Mouse (Mus musculus): ENCODE results near the gene Kit. TPM values are rescaled to one million over a fixed set of nuclear protein-coding genes. Genes with fewer than 3 reads are reported as not detected.
A peak's percentile ranks its signal among the peaks of the same experiment; 100 is the strongest.

The Kit gene
- polyA plus RNA-seq, 1 experiment from 2014 or later, result 56.6 TPM

GRCm38 (mm10) chr5:75557636-75558035 lies 17.1 kb upstream of the Kit start:
- Histone ChIP-seq H3K4me3 (replicated peaks; ENCODE audit: low read length) (no peak overlapping the region), H3K27me3 (ENCODE audit: control insufficient read depth, insufficient read depth, low read length) (no peaks in the 10 kb centered on the region), H3K9ac (no peak overlapping the region), H3K4me1 (replicated peaks; ENCODE audit: control insufficient read depth, insufficient read depth, low read length) (no peaks in the 10 kb centered on the region), H3K9me3 (ENCODE audit: control insufficient read depth, low read length) (no peaks in the 10 kb centered on the region), H3K27ac (no peak overlapping the region), H3K36me3 (replicated peaks; ENCODE audit: control insufficient read depth, insufficient read depth) (no peaks in the 10 kb centered on the region), H3K4me2 (replicated peaks) (no peak overlapping the region)
- ATAC-seq (ENCODE audit: low FRiP score) (no peak), DNase-seq (ENCODE audit: low spot score) (no peak)
- WGBS, result 47% methylated on average over 11 of the region's 11 CpGs

- Histone ChIP-seq H3K27ac (no peak overlapping the region), H3K27me3 (ENCODE audit: control insufficient read depth, insufficient read depth, low read length) (no peaks in the 10 kb centered on the region), H3K4me1 (replicated peaks; ENCODE audit: control insufficient read depth, insufficient read depth, low read length) (no peaks in the 10 kb centered on the region), H3K4me3 (replicated peaks; ENCODE audit: low read length) (no peak overlapping the region), H3K36me3 (replicated peaks; ENCODE audit: control insufficient read depth, insufficient read depth) (no peaks in the 10 kb centered on the region), H3K4me2 (replicated peaks) (no peak overlapping the region), H3K9ac (no peak overlapping the region), H3K9me3 (ENCODE audit: control insufficient read depth, low read length) (no peaks in the 10 kb centered on the region)
- WGBS, result 86% methylated on average over 6 of the region's 6 CpGs
- DNase-seq (ENCODE audit: low spot score) (no peak), ATAC-seq (ENCODE audit: low FRiP score) (no peak)
These were observed 15.4 kb upstream of the Kit start for GRCm38 (mm10) chr5:75559291-75559690.

GRCm38 (mm10) chr5:75561231-75561630 lies 13.5 kb upstream of the Kit start:
- DNase-seq (ENCODE audit: low spot score) (no peak), ATAC-seq (ENCODE audit: low FRiP score) (no peak)

GRCm38 (mm10) chr5:75574151-75574851 lies 415 bp upstream of the Kit start:
- Histone ChIP-seq H3K36me3 (replicated peaks; ENCODE audit: control insufficient read depth, insufficient read depth) (no peaks in the 10 kb centered on the region), H3K27me3 (ENCODE audit: control insufficient read depth, insufficient read depth, low read length) (0 out of 2 replicates have a peak, but pooled peaks cover 3% of the 10 kb centered on the region), H3K4me1 (replicated peaks; ENCODE audit: control insufficient read depth, insufficient read depth, low read length) (peaks cover 26% of the 10 kb centered on the region), H3K9ac (peak overlapping the region; percentile 93), H3K9me3 (ENCODE audit: control insufficient read depth, low read length) (no peaks in the 10 kb centered on the region), H3K4me2 (replicated peaks) (peak overlapping the region; percentile 95), H3K4me3 (replicated peaks; ENCODE audit: low read length) (peak overlapping the region; percentile 88), H3K27ac (peak overlapping the region; percentile 61; the same call in 1 of the 2 replicates)
- 3% methylated on average over 27 of the region's 27 CpGs for WGBS
- DNase-seq (ENCODE audit: low spot score) (peak; percentile 39), ATAC-seq (ENCODE audit: low FRiP score) (peak; percentile 1; the same call in 1 of the 2 replicates)

More at GRCm38 (mm10) chr5:75561231-75561630, 13.5 kb upstream of the Kit start:
- Histone ChIP-seq H3K4me1 (replicated peaks; ENCODE audit: control insufficient read depth, insufficient read depth, low read length) (no peaks in the 10 kb centered on the region), H3K9ac (no peak overlapping the region), H3K4me2 (replicated peaks) (no peak overlapping the region), H3K4me3 (replicated peaks; ENCODE audit: low read length) (no peak overlapping the region), H3K27me3 (ENCODE audit: control insufficient read depth, insufficient read depth, low read length) (no peaks in the 10 kb centered on the region), H3K36me3 (replicated peaks; ENCODE audit: control insufficient read depth, insufficient read depth) (no peaks in the 10 kb centered on the region), H3K27ac (no peak overlapping the region), H3K9me3 (ENCODE audit: control insufficient read depth, low read length) (no peaks in the 10 kb centered on the region)
- WGBS, result 97% methylated on average over 2 of the region's 2 CpGs

GRCm38 (mm10) chr5:75575567-75576515 lies 1.1 kb downstream of the Kit start:
- peak overlapping the region; percentile 88 for H3K27ac ChIP-seq
- no peaks in the 10 kb centered on the region for H3K9me3 ChIP-seq (ENCODE audit: control insufficient read depth, low read length)
- H3K36me3 ChIP-seq (replicated peaks; ENCODE audit: control insufficient read depth, insufficient read depth), result no peaks in the 10 kb centered on the region
- peak overlapping the region; percentile 88 for H3K4me3 ChIP-seq (replicated peaks; ENCODE audit: low read length)
- ATAC-seq (ENCODE audit: low FRiP score) (peak; percentile 84), DNase-seq (ENCODE audit: low spot score) (peak; percentile 79)
- H3K9ac ChIP-seq, result peak overlapping the region; percentile 93
- WGBS, result under 1% methylated on average over 53 of the region's 53 CpGs
- peak overlapping the region; percentile 95 for H3K4me2 ChIP-seq (replicated peaks)
- H3K27me3 ChIP-seq (ENCODE audit: control insufficient read depth, insufficient read depth, low read length), result 0 out of 2 replicates have a peak, but pooled peaks cover 3% of the 10 kb centered on the region
- H3K4me1 ChIP-seq (replicated peaks; ENCODE audit: control insufficient read depth, insufficient read depth, low read length), result peaks cover 26% of the 10 kb centered on the region

- 19% methylated on average over 6 of the region's 6 CpGs for WGBS
- Histone ChIP-seq H3K9ac (peak overlapping the region; percentile 93), H3K4me1 (replicated peaks; ENCODE audit: control insufficient read depth, insufficient read depth, low read length) (peaks cover 26% of the 10 kb centered on the region), H3K4me3 (replicated peaks; ENCODE audit: low read length) (peak overlapping the region; percentile 88), H3K36me3 (replicated peaks; ENCODE audit: control insufficient read depth, insufficient read depth) (no peaks in the 10 kb centered on the region), H3K9me3 (ENCODE audit: control insufficient read depth, low read length) (no peaks in the 10 kb centered on the region), H3K27me3 (ENCODE audit: control insufficient read depth, insufficient read depth, low read length) (0 out of 2 replicates have a peak, but pooled peaks cover 3% of the 10 kb centered on the region), H3K27ac (peak overlapping the region; percentile 88), H3K4me2 (replicated peaks) (peak overlapping the region; percentile 95)
- no peak for ATAC-seq (ENCODE audit: low FRiP score)
- DNase-seq (ENCODE audit: low spot score), result no peak
These were observed 2.0 kb downstream of the Kit start for GRCm38 (mm10) chr5:75576741-75577140.

GRCm38 (mm10) chr5:75578141-75578540 lies 3.4 kb downstream of the Kit start:
- Histone ChIP-seq H3K36me3 (replicated peaks; ENCODE audit: control insufficient read depth, insufficient read depth) (no peaks in the 10 kb centered on the region), H3K9me3 (ENCODE audit: control insufficient read depth, low read length) (no peaks in the 10 kb centered on the region), H3K4me3 (replicated peaks; ENCODE audit: low read length) (peak overlapping the region; percentile 88; the same call in 1 of the 2 replicates), H3K4me2 (replicated peaks) (peak overlapping the region; percentile 95), H3K4me1 (replicated peaks; ENCODE audit: control insufficient read depth, insufficient read depth, low read length) (peaks cover 26% of the 10 kb centered on the region), H3K27me3 (ENCODE audit: control insufficient read depth, insufficient read depth, low read length) (0 out of 2 replicates have a peak, but pooled peaks cover 3% of the 10 kb centered on the region), H3K27ac (no peak overlapping the region), H3K9ac (no peak overlapping the region)
- ATAC-seq (ENCODE audit: low FRiP score) (no peak), DNase-seq (ENCODE audit: low spot score) (no peak)
- 79% methylated on average over 7 of the region's 7 CpGs for WGBS

GRCm38 (mm10) chr5:75579244-75579643 lies 4.5 kb downstream of the Kit start:
- 89% methylated on average over 5 of the region's 5 CpGs for WGBS
- DNase-seq (ENCODE audit: low spot score) (no peak), ATAC-seq (ENCODE audit: low FRiP score) (no peak)
- Histone ChIP-seq H3K4me2 (replicated peaks) (0 out of 2 replicates have a peak overlapping the region, but pooled peaks have one; percentile 95), H3K9ac (no peak overlapping the region), H3K4me3 (replicated peaks; ENCODE audit: low read length) (no peak overlapping the region), H3K9me3 (ENCODE audit: control insufficient read depth, low read length) (no peaks in the 10 kb centered on the region), H3K27me3 (ENCODE audit: control insufficient read depth, insufficient read depth, low read length) (no peaks in the 10 kb centered on the region), H3K27ac (no peak overlapping the region), H3K4me1 (replicated peaks; ENCODE audit: control insufficient read depth, insufficient read depth, low read length) (peaks cover 26% of the 10 kb centered on the region), H3K36me3 (replicated peaks; ENCODE audit: control insufficient read depth, insufficient read depth) (no peaks in the 10 kb centered on the region)
